Mouse (Mus musculus): ENCODE data around the gene Frmd4a.

- TF ChIP-seq CTCF (IDR thresholded peaks at IDR 0.05; ENCODE audit: insufficient read depth, low read length) (no peak), POLR2A (IDR thresholded peaks at IDR 0.05; ENCODE audit: borderline replicate concordance, extremely low read depth, low read depth, low read length) (no peak)
These were observed 215.3 kb downstream of the Frmd4a start for GRCm38 (mm10) chr2:4232761-4233322.
